In genomic region chr15:71358189-71358790, GRCm38 (mm10) we compare ENCODE assay signal across 21 mouse cellular contexts.
DNase-seq lines count a peak whose midpoint lies in the region; ATAC-seq lines count a peak whose summit lies in the region.
"Had no signal": no experiment of that assay in that cellular context is flagged by ENCODE, and none has a peak within 500 bp of the region (broad histone marks: within the 10 kb centered on the region; RNA-seq: fewer than 3 reads in every experiment).

No protein-coding gene starts in this region.

- H3K36me3 ChIP-seq in forebrain, embryonic 13.5 days (ENCODE audit: poor library complexity, severe bottlenecking) = no peaks in the 10 kb centered on the region
- H3K36me3 ChIP-seq in midbrain, embryonic 13.5 days = no peaks in the 10 kb centered on the region
- H3K36me3 ChIP-seq in kidney, embryonic 15.5 days = no peaks in the 10 kb centered on the region
- H3K36me3 ChIP-seq: embryonic facial prominence, embryonic 13.5 days; heart, embryonic 12.5 days; hindbrain, embryonic 12.5 days; limb, embryonic 15.5 days had no signal

- no peaks in the 10 kb centered on the region for H3K9me3 ChIP-seq in forebrain, embryonic 13.5 days (replicated peaks)
- H3K9me3 ChIP-seq in midbrain, embryonic 13.5 days = no peaks in the 10 kb centered on the region
- H3K9me3 ChIP-seq in kidney, embryonic 15.5 days (replicated peaks) = no peaks in the 10 kb centered on the region
- H3K9me3 ChIP-seq: embryonic facial prominence, embryonic 13.5 days; heart, embryonic 12.5 days; hindbrain, embryonic 12.5 days; limb, embryonic 15.5 days; megakaryocyte, embryonic 14.5 days had no signal

- H3K27ac ChIP-seq in forebrain, embryonic 13.5 days = no peak overlapping the region
- no peak overlapping the region for H3K27ac ChIP-seq in midbrain, embryonic 13.5 days
- H3K27ac ChIP-seq in kidney, embryonic 15.5 days = no peak overlapping the region
- H3K27ac ChIP-seq: embryonic facial prominence, embryonic 13.5 days; hindbrain, embryonic 12.5 days; limb, embryonic 15.5 days had no signal

- no peaks in the 10 kb centered on the region for H3K4me1 ChIP-seq in forebrain, embryonic 13.5 days
- H3K4me1 ChIP-seq in midbrain, embryonic 13.5 days (replicated peaks) = peaks cover 6% of the 10 kb centered on the region; the same call in 1 of the 2 replicates
- no peaks in the 10 kb centered on the region for H3K4me1 ChIP-seq in kidney, embryonic 15.5 days
- H3K4me1 ChIP-seq: embryonic facial prominence, embryonic 13.5 days; heart, embryonic 12.5 days; hindbrain, embryonic 12.5 days; limb, embryonic 15.5 days; megakaryocyte, embryonic 14.5 days had no signal

- peak; percentile 59 for DNase-seq in Muller cell, postnatal 12 days (ENCODE audit: inconsistent ontology term)
- DNase-seq in brain, adult 2 months (ENCODE audit: low read depth, low spot score) = peak; percentile 17
- DNase-seq in adrenal gland, adult 18-20 months (ENCODE audit: low spot score in 2 of 2) = no peak
- DNase-seq in kidney, postnatal 36 days = no peak
- DNase-seq: adrenal gland, adult 8-10 months; cerebellum, adult 11-12 months; cerebellum, postnatal 25 days; heart, postnatal 14 days; kidney, adult 2 months; kidney, postnatal 14 days; right cerebral cortex, postnatal 25 days; thymus, postnatal 4 days had no signal

- H3K9ac ChIP-seq in forebrain, embryonic 13.5 days = no peak overlapping the region
- H3K9ac ChIP-seq in midbrain, embryonic 13.5 days (replicated peaks) = no peak overlapping the region
- H3K9ac ChIP-seq in kidney, embryonic 15.5 days = no peak overlapping the region
- H3K9ac ChIP-seq: embryonic facial prominence, embryonic 13.5 days; heart, embryonic 12.5 days; hindbrain, embryonic 12.5 days; limb, embryonic 15.5 days had no signal

- peak; percentile 88 for ATAC-seq in forebrain, embryonic 13.5 days
- peak; percentile 69; the same call in 1 of the 2 replicates for ATAC-seq in midbrain, embryonic 13.5 days
- ATAC-seq in kidney, embryonic 15.5 days (replicated peaks; ENCODE audit: low FRiP score) = no peak

- H3K4me3 ChIP-seq in forebrain, embryonic 13.5 days = no peak overlapping the region
- no peak overlapping the region for H3K4me3 ChIP-seq in midbrain, embryonic 13.5 days (replicated peaks)
- no peak overlapping the region for H3K4me3 ChIP-seq in kidney, embryonic 15.5 days (replicated peaks)
- H3K4me3 ChIP-seq: embryonic facial prominence, embryonic 13.5 days; heart, embryonic 12.5 days; hindbrain, embryonic 12.5 days; limb, embryonic 15.5 days; megakaryocyte, embryonic 14.5 days; myocyte had no signal

- H3K27me3 ChIP-seq in forebrain, embryonic 13.5 days = no peaks in the 10 kb centered on the region
- H3K27me3 ChIP-seq in midbrain, embryonic 13.5 days = no peaks in the 10 kb centered on the region
- H3K27me3 ChIP-seq in kidney, embryonic 15.5 days = no peaks in the 10 kb centered on the region
- H3K27me3 ChIP-seq: embryonic facial prominence, embryonic 13.5 days; heart, embryonic 12.5 days; hindbrain, embryonic 12.5 days; limb, embryonic 15.5 days; megakaryocyte, embryonic 14.5 days had no signal

- 4% methylated on average over 4 of the region's 4 CpGs for WGBS in forebrain, embryonic 13.5 days
- WGBS in midbrain, embryonic 13.5 days = 21% methylated on average over 4 of the region's 4 CpGs
- WGBS in kidney, embryonic 15.5 days = 63% methylated on average over 4 of the region's 4 CpGs

- H3K4me2 ChIP-seq in forebrain, embryonic 13.5 days = no peak overlapping the region
- H3K4me2 ChIP-seq in midbrain, embryonic 13.5 days (replicated peaks) = no peak overlapping the region
- no peak overlapping the region for H3K4me2 ChIP-seq in kidney, embryonic 15.5 days
- H3K4me2 ChIP-seq: embryonic facial prominence, embryonic 13.5 days; heart, embryonic 12.5 days; hindbrain, embryonic 12.5 days; limb, embryonic 15.5 days had no signal

Comparison
In these comparisons a context has a peak if more than half of its experiments do, and no peak if none do; other contexts are left out.
1. DNase-seq: peak in Muller cell, postnatal 12 days (single experiment) and brain, adult 2 months (single experiment); none in adrenal gland, adult 18-20 months (0 of 2) and kidney, postnatal 36 days (0 of 2).